Mouse (Mus musculus): Measurements from ENCODE around the gene Casp6. TPM values are rescaled to one million over a fixed set of nuclear protein-coding genes. Genes with fewer than 3 reads are reported as not detected.

The Casp6 gene
- total and polyA plus RNA-seq, 2 experiments = 27.4 to 44.5 TPM

GRCm38 (mm10) chr3:129949158-129949773 lies 48.0 kb downstream of the Casp6 start:
- no peaks in the 10 kb centered on the region for H3K4me1 ChIP-seq (ENCODE audit: control insufficient read depth, insufficient read depth, low read length)
- WGBS = 86% methylated on average over 5 of the region's 5 CpGs
- H3K4me3 ChIP-seq (ENCODE audit: insufficient read depth, low read depth, low read length) = no peak overlapping the region
- H3K9ac ChIP-seq (ENCODE audit: low read depth, low read length) = no peak overlapping the region
- H3K79me2 ChIP-seq (ENCODE audit: control insufficient read depth, insufficient read depth, low read length) = no peaks in the 10 kb centered on the region
- no peak overlapping the region for H3K27ac ChIP-seq (replicated peaks; ENCODE audit: insufficient read depth, low read depth, low read length)
- H3K27me3 ChIP-seq (ENCODE audit: control insufficient read depth, insufficient read depth, low read length) = no peaks in the 10 kb centered on the region
- no peak for DNase-seq (ENCODE audit: extremely low read depth, low read depth, low spot score)
- no peaks in the 10 kb centered on the region for H3K36me3 ChIP-seq (ENCODE audit: control insufficient read depth, insufficient read depth, low read length)
- TF ChIP-seq POLR2A (IDR thresholded peaks at IDR 0.05; ENCODE audit: extremely low read depth, insufficient read depth, low read length) (no peak), CTCF (IDR thresholded peaks at IDR 0.05; ENCODE audit: low read depth, low read length) (no peak)

- H3K27me3 ChIP-seq (ENCODE audit: control insufficient read depth, insufficient read depth, low read length) = no peaks in the 10 kb centered on the region
- H3K36me3 ChIP-seq (ENCODE audit: control insufficient read depth, insufficient read depth, low read length) = no peaks in the 10 kb centered on the region
- H3K9ac ChIP-seq (ENCODE audit: low read depth, low read length) = no peak overlapping the region
- H3K27ac ChIP-seq (replicated peaks; ENCODE audit: insufficient read depth, low read depth, low read length) = no peak overlapping the region
- H3K4me3 ChIP-seq (ENCODE audit: insufficient read depth, low read depth, low read length) = no peak overlapping the region
- no peaks in the 10 kb centered on the region for H3K4me1 ChIP-seq (ENCODE audit: control insufficient read depth, insufficient read depth, low read length)
- WGBS = 82% methylated on average over 4 of the region's 4 CpGs
- H3K79me2 ChIP-seq (ENCODE audit: control insufficient read depth, insufficient read depth, low read length) = no peaks in the 10 kb centered on the region
- no peak for DNase-seq (ENCODE audit: extremely low read depth, low read depth, low spot score)
- TF ChIP-seq POLR2A (IDR thresholded peaks at IDR 0.05; ENCODE audit: extremely low read depth, insufficient read depth, low read length) = no peak
- no peak for TF ChIP-seq CTCF (IDR thresholded peaks at IDR 0.05; ENCODE audit: low read depth, low read length)
Measured at GRCm38 (mm10) chr3:129953296-129953695, 52.1 kb downstream of the Casp6 start.

GRCm38 (mm10) chr3:129962533-129962932 lies 61.3 kb downstream of the Casp6 start:
- no peak for DNase-seq (ENCODE audit: extremely low read depth, low read depth, low spot score)
- TF ChIP-seq CTCF (IDR thresholded peaks at IDR 0.05; ENCODE audit: low read depth, low read length) (no peak), POLR2A (IDR thresholded peaks at IDR 0.05; ENCODE audit: extremely low read depth, insufficient read depth, low read length) (no peak)
- no peak overlapping the region for H3K9ac ChIP-seq (ENCODE audit: low read depth, low read length)
- H3K4me3 ChIP-seq (ENCODE audit: insufficient read depth, low read depth, low read length) = no peak overlapping the region
- WGBS = 89% methylated on average over 8 of the region's 8 CpGs
- H3K36me3 ChIP-seq (ENCODE audit: control insufficient read depth, insufficient read depth, low read length) = no peaks in the 10 kb centered on the region
- no peaks in the 10 kb centered on the region for H3K79me2 ChIP-seq (ENCODE audit: control insufficient read depth, insufficient read depth, low read length)
- H3K4me1 ChIP-seq (ENCODE audit: control insufficient read depth, insufficient read depth, low read length) = no peaks in the 10 kb centered on the region
- H3K27ac ChIP-seq (replicated peaks; ENCODE audit: insufficient read depth, low read depth, low read length) = no peak overlapping the region
- H3K27me3 ChIP-seq (ENCODE audit: control insufficient read depth, insufficient read depth, low read length) = no peaks in the 10 kb centered on the region

Other genes with a start within 250 kb of the Casp6 start
- gene Egf, start 146.1 kb upstream of the Casp6 start, total RNA-seq (2014; rRNA removed) = 0.83 and 1.2 TPM in 2 replicates
- 0.28 and 0.75 TPM in 2 replicates for gene Egf, start 146.1 kb upstream of the Casp6 start, polyA plus RNA-seq (2012; rRNA removed)
- gene Lrit3, start 97.4 kb upstream of the Casp6 start, total RNA-seq (2014; rRNA removed) = not detected in 2 replicates
- not detected in 2 replicates for gene Lrit3, start 97.4 kb upstream of the Casp6 start, polyA plus RNA-seq (2012; rRNA removed)
- 0.09 TPM in 1 of 2 replicates, not detected in the other for gene Rrh, start 78.8 kb upstream of the Casp6 start, total RNA-seq (2014; rRNA removed)
- not detected in 2 replicates for gene Rrh, start 78.8 kb upstream of the Casp6 start, polyA plus RNA-seq (2012; rRNA removed)
- 2.8 and 4.5 TPM in 2 replicates for gene Gar1, start 70.0 kb upstream of the Casp6 start, total RNA-seq (2014; rRNA removed)
- gene Gar1, start 70.0 kb upstream of the Casp6 start, polyA plus RNA-seq (2012; rRNA removed) = 10.7 and 14.3 TPM in 2 replicates
- 755 and 813 TPM in 2 replicates for gene Cfi, start 65.5 kb upstream of the Casp6 start, total RNA-seq (2014; rRNA removed)
- gene Cfi, start 65.5 kb upstream of the Casp6 start, polyA plus RNA-seq (2012; rRNA removed) = 250 and 347 TPM in 2 replicates
- gene Pla2g12a, start 22.8 kb upstream of the Casp6 start, total RNA-seq (2014; rRNA removed) = 11.2 and 30.9 TPM in 2 replicates
- 21.7 and 23.4 TPM in 2 replicates for gene Pla2g12a, start 22.8 kb upstream of the Casp6 start, polyA plus RNA-seq (2012; rRNA removed)
- 0.27 TPM in 1 of 2 replicates, not detected in the other for gene Mcub, start 68.8 kb downstream of the Casp6 start, total RNA-seq (2014; rRNA removed)
- 0.09 and 0.12 TPM in 2 replicates for gene Mcub, start 68.8 kb downstream of the Casp6 start, polyA plus RNA-seq (2012; rRNA removed)
- 7.9 and 13.0 TPM in 2 replicates for gene Sec24b, start 160.1 kb downstream of the Casp6 start, total RNA-seq (2014; rRNA removed)
- gene Sec24b, start 160.1 kb downstream of the Casp6 start, polyA plus RNA-seq (2012; rRNA removed) = 12.2 and 15.8 TPM in 2 replicates
- gene Col25a1, start 230.1 kb downstream of the Casp6 start, total RNA-seq (2014; rRNA removed) = 0.09 and 0.27 TPM in 2 replicates
- 0.04 and 0.05 TPM in 2 replicates for gene Col25a1, start 230.1 kb downstream of the Casp6 start, polyA plus RNA-seq (2012; rRNA removed)

Data from liver, adult 2 months (tissue).